ENCODE assay signal across 21 mouse cellular contexts in genomic region chr2:21976337-21976736, GRCm38 (mm10).
DNase-seq lines count a peak whose midpoint lies in the region; ATAC-seq and TF ChIP-seq lines count a peak whose summit lies in the region.
"Had no signal": no experiment of that assay in that cellular context is flagged by ENCODE, and none has a peak within 500 bp of the region (broad histone marks: within the 10 kb centered on the region; RNA-seq: fewer than 3 reads in every experiment).

No protein-coding gene starts in this region.

- TF ChIP-seq CTCF in G1E (IDR thresholded peaks at IDR 0.05; ENCODE audit: low read depth, low read length), result no peak

- H3K36me3 ChIP-seq in heart, embryonic 12.5 days, result no peaks in the 10 kb centered on the region
- H3K36me3 ChIP-seq in G1E (replicated peaks), result no peaks in the 10 kb centered on the region
- no peaks in the 10 kb centered on the region for H3K36me3 ChIP-seq in liver, embryonic 13.5 days
- H3K36me3 ChIP-seq: embryonic facial prominence, embryonic 15.5 days; forebrain, embryonic 15.5 days; hindbrain, embryonic 13.5 days; liver, embryonic 15.5 days; midbrain, embryonic 15.5 days; neural tube, embryonic 12.5 days had no signal

- no peak overlapping the region for H3K4me3 ChIP-seq in heart, embryonic 12.5 days
- no peak overlapping the region for H3K4me3 ChIP-seq in G1E (ENCODE audit: low read depth, low read length)
- no peak overlapping the region for H3K4me3 ChIP-seq in liver, embryonic 13.5 days (replicated peaks)
- H3K4me3 ChIP-seq: embryonic facial prominence, embryonic 15.5 days; forebrain, embryonic 15.5 days; hindbrain, embryonic 13.5 days; liver, embryonic 15.5 days; midbrain, embryonic 15.5 days; neural tube, embryonic 12.5 days had no signal

- H3K27ac ChIP-seq in heart, embryonic 12.5 days (ENCODE audit: poor library complexity, severe bottlenecking), result no peak overlapping the region
- no peak overlapping the region for H3K27ac ChIP-seq in liver, embryonic 13.5 days
- H3K27ac ChIP-seq: embryonic facial prominence, embryonic 15.5 days; forebrain, embryonic 15.5 days; hindbrain, embryonic 13.5 days; liver, embryonic 15.5 days; midbrain, embryonic 15.5 days; neural tube, embryonic 12.5 days had no signal

- no peak for DNase-seq in heart, postnatal 25 days (ENCODE audit: low spot score)
- DNase-seq in 416B (ENCODE audit: low read depth) (peak; percentile 6), G1E (ENCODE audit: low spot score) (no peak)
- peak; percentile 20 for DNase-seq in liver, embryonic 13.5 days
- no peak for DNase-seq in ovary, postnatal 10 days (ENCODE audit: low spot score)
- DNase-seq in cerebellum, postnatal 25 days, result no peak
- DNase-seq: adrenal gland, postnatal 10 days; cerebellum, adult 18-20 months; cerebellum, postnatal 14 days; kidney, adult 2 months; kidney, postnatal 10 days; lung, postnatal 4 days; thymus, postnatal 25 days had no signal

- peaks cover 9% of the 10 kb centered on the region; the same call in 1 of the 2 replicates for H3K4me1 ChIP-seq in heart, embryonic 12.5 days (replicated peaks)
- H3K4me1 ChIP-seq in G1E (ENCODE audit: insufficient read depth, low read depth, low read length), result peaks cover 37% of the 10 kb centered on the region
- peaks cover 10% of the 10 kb centered on the region for H3K4me1 ChIP-seq in liver, embryonic 13.5 days (replicated peaks)
- H3K4me1 ChIP-seq: embryonic facial prominence, embryonic 15.5 days; forebrain, embryonic 15.5 days; hindbrain, embryonic 13.5 days; liver, embryonic 15.5 days; midbrain, embryonic 15.5 days; neural tube, embryonic 12.5 days had no signal

- no peak overlapping the region for H3K9ac ChIP-seq in heart, embryonic 12.5 days
- H3K9ac ChIP-seq in liver, embryonic 13.5 days, result no peak overlapping the region
- H3K9ac ChIP-seq: embryonic facial prominence, embryonic 15.5 days; forebrain, embryonic 15.5 days; hindbrain, embryonic 13.5 days; liver, embryonic 15.5 days; midbrain, embryonic 15.5 days; neural tube, embryonic 12.5 days had no signal

- intact Hi-C loops in heart, postnatal 25 days (cut with DNase I), result no loop called here

- no peak overlapping the region for H3K4me2 ChIP-seq in heart, embryonic 12.5 days
- H3K4me2 ChIP-seq in liver, embryonic 13.5 days, result no peak overlapping the region
- H3K4me2 ChIP-seq: embryonic facial prominence, embryonic 15.5 days; forebrain, embryonic 15.5 days; hindbrain, embryonic 13.5 days; liver, embryonic 15.5 days; midbrain, embryonic 15.5 days; neural tube, embryonic 12.5 days had no signal

- H3K27me3 ChIP-seq in heart, embryonic 12.5 days (replicated peaks), result no peaks in the 10 kb centered on the region
- no peaks in the 10 kb centered on the region for H3K27me3 ChIP-seq in G1E (ENCODE audit: insufficient read depth, low read length)
- H3K27me3 ChIP-seq in liver, embryonic 13.5 days, result no peaks in the 10 kb centered on the region
- H3K27me3 ChIP-seq: embryonic facial prominence, embryonic 15.5 days; forebrain, embryonic 15.5 days; hindbrain, embryonic 13.5 days; liver, embryonic 15.5 days; midbrain, embryonic 15.5 days; neural tube, embryonic 12.5 days had no signal

- no peaks in the 10 kb centered on the region for H3K9me3 ChIP-seq in heart, embryonic 12.5 days (replicated peaks)
- H3K9me3 ChIP-seq in G1E (replicated peaks), result no peaks in the 10 kb centered on the region
- no peaks in the 10 kb centered on the region for H3K9me3 ChIP-seq in liver, embryonic 13.5 days (replicated peaks)
- H3K9me3 ChIP-seq: embryonic facial prominence, embryonic 15.5 days; forebrain, embryonic 15.5 days; hindbrain, embryonic 13.5 days; liver, embryonic 15.5 days; midbrain, embryonic 15.5 days; neural tube, embryonic 12.5 days had no signal

- peak; percentile 91 for ATAC-seq in heart, embryonic 12.5 days (ENCODE audit: insufficient number of reproducible peaks, low FRiP score)
- ATAC-seq in G1E (ENCODE audit: extremely low read depth, insufficient number of reproducible peaks, low FRiP score, poor library complexity, severe bottlenecking), result 0 out of 2 replicates have a peak, but pooled peaks have one; percentile 15
- peak; percentile 61 for ATAC-seq in liver, embryonic 13.5 days (ENCODE audit: low read depth)
- ATAC-seq: forebrain, embryonic 15.5 days; inflammation-experienced regulatory T-cells, adult 6 months had no signal

Comparison
In these comparisons a context has a peak if more than half of its experiments do, and no peak if none do; other contexts are left out.
1. ATAC-seq: peak in every context shown above with its lines; median percentile 91 in heart, embryonic 12.5 days; 61 in liver, embryonic 13.5 days; 15 in G1E.
2. DNase-seq: peak in 416B (single experiment) and liver, embryonic 13.5 days (single experiment); none in heart, postnatal 25 days (single experiment), G1E (single experiment), ovary, postnatal 10 days (single experiment) and cerebellum, postnatal 25 days (0 of 2).